Mouse (Mus musculus) heart, embryonic 11.5 days (tissue): Measurements from ENCODE around the gene Dhrs7b. TPM values are rescaled to one million over a fixed set of nuclear protein-coding genes. Genes with fewer than 3 reads are reported as not detected.
"Not testable (repeated sequence)": the region's sequence is repeated elsewhere in the genome, so short reads cannot be mapped to it uniquely, and the experiment has no call there.

Experiments used
- ATAC-seq: fragments of 200-750 bp; cut with Nextera tagmentation; replicated peaks from 2 replicates; pipeline ENCODE4 v1.8.0; 2017; ENCODE audit warnings: moderate library complexity; ENCODE audit not compliant: insufficient number of reproducible peaks, low FRiP score, low TSS enrichment
- H3K27ac ChIP-seq: fragments of 300-500 bp; sonication (generic); 2 replicates; pipeline ENCODE4 v1.5.1; 2014; ENCODE audit warnings: mild to moderate bottlenecking, low read depth, low read length
- H3K27me3 ChIP-seq: fragments of 300-500 bp; sonication (generic); 2 replicates; pipeline ENCODE4 v1.6.1; 2014; ENCODE audit warnings: mild to moderate bottlenecking, low read length, mixed read lengths; ENCODE audit not compliant: control insufficient read depth, insufficient read depth
- H3K36me3 ChIP-seq: fragments of 300-500 bp; sonication (generic); 2 replicates; pipeline ENCODE4 v1.6.1; 2014; ENCODE audit warnings: mild to moderate bottlenecking, low read length, moderate library complexity, mixed read lengths; ENCODE audit not compliant: control insufficient read depth, insufficient read depth
- H3K4me1 ChIP-seq: fragments of 300-500 bp; sonication (generic); 2 replicates; pipeline ENCODE4 v1.6.1; 2014; ENCODE audit warnings: low read length; ENCODE audit not compliant: control insufficient read depth, insufficient read depth
- H3K4me2 ChIP-seq: fragments of 300-500 bp; sonication (generic); 2 replicates; pipeline ENCODE4 v1.6.1; 2014; ENCODE audit warnings: mild to moderate bottlenecking, moderate library complexity
- H3K4me3 ChIP-seq: fragments of 300-500 bp; sonication (generic); 2 replicates; pipeline ENCODE4 v1.5.1; 2014; ENCODE audit warnings: low read depth, low read length
- H3K9ac ChIP-seq: fragments of 300-500 bp; sonication (generic); 2 replicates; pipeline ENCODE4 v1.6.1; 2014; ENCODE audit warnings: mild to moderate bottlenecking, low read depth, low read length, moderate library complexity
- H3K9me3 ChIP-seq: fragments of 300-500 bp; sonication (generic); replicated peaks from 2 replicates; pipeline ENCODE4 v1.6.1; 2016; ENCODE audit warnings: low read length; ENCODE audit not compliant: control insufficient read depth
- WGBS: fragments of 180-500 bp; shearing (Covaris S2); extraction: QIAGEN DNeasy Blood & Tissue Kit; methylation state at CpG from one replicate; pipeline ENCODE4 v1.1.7; 2014; ENCODE audit not compliant: insufficient replicate concordance; 5-methylcytosine and 5-hydroxymethylcytosine counted together
- polyA plus RNA-seq: library from polyadenylated mRNA; unstranded; fragments of >200 nt; fragmentation: Nextera tagmentation; extraction: Ambion mirVana; gene quantifications from 2 replicates; pipeline ENCODE4 v1.2.1, GENCODE M21; 2014

Dhrs7b gene
- polyA plus RNA-seq, 1 experiment from 2014 or later = 31.8 TPM

DNA sequence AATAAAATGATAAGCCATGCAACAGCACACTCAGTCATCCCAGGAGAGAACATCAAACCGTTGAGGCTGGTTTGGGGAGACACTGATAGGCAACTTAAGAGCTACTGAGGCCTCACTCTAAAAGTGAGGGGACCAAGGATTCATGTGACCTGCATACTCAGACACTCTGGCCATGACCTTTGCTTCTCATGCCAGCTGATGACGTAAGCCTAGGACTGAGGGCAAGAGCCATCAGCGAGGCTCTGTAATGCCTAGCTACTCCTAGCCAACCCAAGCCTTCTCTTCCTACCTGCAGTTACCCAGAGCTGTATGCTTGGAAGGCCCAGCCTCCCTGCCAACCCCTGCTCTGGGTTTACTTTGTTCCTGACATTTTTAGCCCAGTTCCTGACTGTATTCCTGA, 31.6 kb downstream of the Dhrs7b start:
- H3K36me3 ChIP-seq = peaks cover 26% of the 10 kb centered on the region
- ATAC-seq = no peak
- no peak overlapping the region for H3K4me3 ChIP-seq
- H3K27me3 ChIP-seq = no peaks in the 10 kb centered on the region
- 86% methylated on average over 3 of the region's 3 CpGs for WGBS
- H3K9ac ChIP-seq = no peak overlapping the region
- H3K4me1 ChIP-seq = peaks cover 26% of the 10 kb centered on the region
- no peak overlapping the region for H3K27ac ChIP-seq
- H3K4me2 ChIP-seq = no peak overlapping the region
- H3K9me3 ChIP-seq = no peaks in the 10 kb centered on the region

DNA sequence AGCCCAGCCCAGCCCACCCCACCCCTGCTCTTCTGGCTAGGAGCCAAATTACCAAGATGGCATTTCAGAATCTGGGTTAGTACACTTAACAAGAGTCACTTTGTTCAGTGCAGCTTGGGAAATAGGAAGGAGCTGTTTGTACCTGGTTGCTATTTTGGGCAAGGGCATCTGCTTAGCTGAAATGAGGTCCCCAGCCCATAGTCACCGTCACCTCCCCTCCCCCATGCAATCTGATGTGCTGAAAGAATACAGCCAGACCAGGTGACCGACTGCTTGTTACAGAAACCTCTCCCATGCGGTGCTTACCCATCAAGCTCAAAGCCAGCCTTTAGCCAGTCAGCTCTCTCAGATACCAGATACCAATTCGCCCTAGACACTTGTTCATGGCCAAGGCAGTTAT, 32.8 kb downstream of the Dhrs7b start:
- no peak overlapping the region for H3K27ac ChIP-seq
- no peak overlapping the region for H3K4me2 ChIP-seq
- 48% methylated on average over 4 of the region's 4 CpGs for WGBS
- H3K4me3 ChIP-seq = no peak overlapping the region
- no peaks in the 10 kb centered on the region for H3K27me3 ChIP-seq
- no peak overlapping the region for H3K9ac ChIP-seq
- H3K4me1 ChIP-seq = peaks cover 35% of the 10 kb centered on the region
- H3K9me3 ChIP-seq = no peaks in the 10 kb centered on the region
- no peak for ATAC-seq
- peaks cover 25% of the 10 kb centered on the region for H3K36me3 ChIP-seq

GRCm38 (mm10) chr11:60864166-60864565, 33.7 kb downstream of the Dhrs7b start:
- ATAC-seq = no peak
- Histone ChIP-seq H3K27me3 (no peaks in the 10 kb centered on the region), H3K4me3 (no peak overlapping the region), H3K36me3 (peaks cover 25% of the 10 kb centered on the region), H3K27ac (peak overlapping the region; percentile 50; the same call in 1 of the 2 replicates), H3K4me1 (peaks cover 35% of the 10 kb centered on the region), H3K9me3 (no peaks in the 10 kb centered on the region), H3K9ac (no peak overlapping the region), H3K4me2 (no peak overlapping the region)
- WGBS = 89% methylated on average over 2 of the region's 2 CpGs

DNA sequence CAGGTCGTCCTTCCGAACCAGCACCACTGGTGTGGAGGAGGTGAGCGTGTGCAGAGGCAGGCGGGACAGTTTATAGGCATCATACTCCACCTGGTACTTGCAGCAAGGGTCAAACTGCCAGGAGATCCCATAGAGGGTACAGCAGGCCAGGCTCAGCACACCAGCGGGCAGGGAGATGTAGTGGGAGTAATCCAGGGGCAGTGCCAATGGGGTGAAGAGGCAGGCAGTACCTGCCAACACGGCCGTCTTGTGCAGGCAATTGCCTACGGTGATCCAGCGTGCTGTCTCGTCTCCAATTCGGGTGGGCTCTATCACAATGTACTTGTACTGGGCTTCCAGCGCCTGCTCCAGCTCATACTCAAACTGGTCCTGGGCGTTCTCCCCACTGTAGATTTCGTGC, 34.5 kb downstream of the Dhrs7b start:
- Histone ChIP-seq H3K9me3 (no peaks in the 10 kb centered on the region), H3K4me2 (no peak overlapping the region), H3K36me3 (peaks cover 25% of the 10 kb centered on the region), H3K4me1 (peaks cover 35% of the 10 kb centered on the region), H3K27ac (no peak overlapping the region), H3K27me3 (no peaks in the 10 kb centered on the region), H3K9ac (no peak overlapping the region), H3K4me3 (no peak overlapping the region)
- ATAC-seq = no peak
- 90% methylated on average over 14 of the region's 14 CpGs for WGBS

- no peak overlapping the region for H3K27ac ChIP-seq
- no peaks in the 10 kb centered on the region for H3K27me3 ChIP-seq
- H3K4me3 ChIP-seq = no peak overlapping the region
- peaks cover 25% of the 10 kb centered on the region for H3K36me3 ChIP-seq
- no peak overlapping the region for H3K9ac ChIP-seq
- ATAC-seq = no peak
- no peaks in the 10 kb centered on the region for H3K9me3 ChIP-seq
- WGBS = 75% methylated on average over 2 of the region's 2 CpGs
- H3K4me2 ChIP-seq = no peak overlapping the region
- peaks cover 37% of the 10 kb centered on the region for H3K4me1 ChIP-seq
These were observed 35.6 kb downstream of the Dhrs7b start for GRCm38 (mm10) chr11:60866021-60866420.

GRCm38 (mm10) chr11:60867456-60867855, 37.0 kb downstream of the Dhrs7b start:
- Histone ChIP-seq H3K4me2 (no peak overlapping the region), H3K4me1 (peaks cover 48% of the 10 kb centered on the region), H3K27ac (no peak overlapping the region), H3K36me3 (peaks cover 20% of the 10 kb centered on the region), H3K9ac (no peak overlapping the region), H3K27me3 (no peaks in the 10 kb centered on the region), H3K4me3 (no peak overlapping the region), H3K9me3 (no peaks in the 10 kb centered on the region)
- no peak for ATAC-seq
- WGBS = 83% methylated on average over 3 of the region's 3 CpGs

DNA sequence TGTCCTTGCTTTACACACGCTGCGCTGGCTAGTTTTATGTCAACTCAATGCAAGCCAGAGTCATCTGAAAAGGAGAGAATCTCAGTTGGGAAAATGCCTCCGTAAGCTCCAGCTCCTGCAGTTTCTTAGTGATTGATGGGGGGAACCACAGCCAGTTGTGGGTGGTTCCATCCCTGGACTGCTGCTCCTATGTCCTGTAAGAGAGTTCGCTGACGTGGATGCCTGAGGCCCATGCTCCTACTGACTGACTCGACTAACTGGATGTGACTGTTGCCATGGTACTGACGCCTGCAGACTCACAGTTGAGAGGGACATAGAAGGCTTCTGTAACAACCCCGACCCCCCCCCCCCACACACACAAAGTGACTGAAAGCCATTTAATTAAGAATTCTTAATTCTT, 37.5 kb downstream of the Dhrs7b start:
- H3K27me3 ChIP-seq = no peaks in the 10 kb centered on the region
- H3K9me3 ChIP-seq = no peaks in the 10 kb centered on the region
- H3K4me3 ChIP-seq = no peak overlapping the region
- H3K36me3 ChIP-seq = peaks cover 18% of the 10 kb centered on the region
- peaks cover 52% of the 10 kb centered on the region for H3K4me1 ChIP-seq
- WGBS = 72% methylated on average over 8 of the region's 8 CpGs
- H3K4me2 ChIP-seq = no peak overlapping the region
- H3K27ac ChIP-seq = no peak overlapping the region
- ATAC-seq = no peak
- no peak overlapping the region for H3K9ac ChIP-seq

GRCm38 (mm10) chr11:60869471-60869870, 39.0 kb downstream of the Dhrs7b start:
- ATAC-seq, H3K9me3 ChIP-seq, H3K27me3 ChIP-seq, H3K4me2 ChIP-seq, H3K36me3 ChIP-seq, H3K4me3 ChIP-seq, H3K27ac ChIP-seq, H3K9ac ChIP-seq: not testable (repeated sequence)
- 96% methylated on average over 6 of the region's 6 CpGs for WGBS
- peaks cover 51% of the 10 kb centered on the region for H3K4me1 ChIP-seq

- Histone ChIP-seq H3K4me3 (no peak overlapping the region), H3K9me3 (no peaks in the 10 kb centered on the region), H3K27me3 (no peaks in the 10 kb centered on the region), H3K27ac (no peak overlapping the region), H3K9ac (no peak overlapping the region), H3K4me1 (peaks cover 65% of the 10 kb centered on the region), H3K4me2 (peak overlapping the region; percentile 34), H3K36me3 (no peaks in the 10 kb centered on the region; the same call in 1 of the 2 replicates)
- 57% methylated on average over 4 of the region's 4 CpGs for WGBS
- no peak for ATAC-seq
These were observed 41.0 kb downstream of the Dhrs7b start for GRCm38 (mm10) chr11:60871409-60871808.
